Mouse (Mus musculus) thymus, postnatal 10 days (tissue): ENCODE results near the gene Defa28.
"Not testable (repeated sequence)": the region's sequence is repeated elsewhere in the genome, so short reads cannot be mapped to it uniquely, and the experiment has no call there.

Source experiments
- DNase-seq, 2 experiments: peaks; one replicate each; pipeline ENCODE4 v3.0.0; 2021; ENCODE audit warnings: low spot score in 2 of 2

Gene Defa28

DNA sequence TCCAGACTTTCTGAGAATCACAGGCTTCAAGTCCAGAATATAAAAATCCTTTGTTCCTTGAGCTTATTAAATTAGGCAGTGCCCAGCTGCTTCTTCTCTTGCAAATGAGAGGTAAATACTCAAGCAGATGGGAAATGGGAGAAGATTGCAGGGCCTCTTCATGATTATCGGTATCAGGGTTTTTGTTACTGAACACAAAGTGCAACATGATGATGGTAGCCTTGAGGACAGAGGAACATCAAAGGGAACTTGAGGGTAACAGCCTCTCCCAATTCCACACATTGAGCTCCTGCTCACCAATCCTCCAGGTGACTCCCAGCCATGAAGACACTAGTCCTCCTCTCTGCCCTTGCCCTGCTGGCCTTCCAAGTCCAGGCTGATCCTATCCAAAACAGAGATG, at the start of gene Defa28:
TSS of gene Defa28 (plus strand) at position 301 of the 400 bp plus-strand sequence.
- not testable (repeated sequence) for DNase-seq

DNA sequence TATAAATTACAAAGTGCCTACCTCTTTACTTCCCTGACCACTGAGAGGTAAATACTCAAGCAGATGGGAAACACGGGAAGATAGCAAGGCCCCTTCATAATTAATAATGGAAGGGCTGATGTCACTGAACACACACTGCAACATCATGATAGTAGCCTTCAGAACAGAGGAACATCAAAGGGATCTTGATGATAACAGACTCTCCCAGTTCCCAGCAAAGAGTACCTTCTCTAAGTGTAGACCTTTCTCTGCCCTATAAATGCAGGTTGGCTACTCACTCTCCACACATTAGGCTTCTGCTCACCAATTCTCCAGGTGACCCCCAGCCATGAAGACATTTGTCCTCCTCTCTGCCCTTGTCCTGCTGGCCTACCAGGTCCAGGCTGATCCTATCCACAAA, 17.7 kb upstream of the Defa28 start, which contains the start of gene Defa37:
TSS of gene Defa37 (plus strand) at position 301 of the 400 bp plus-strand sequence.
- not testable (repeated sequence) for DNase-seq

DNA sequence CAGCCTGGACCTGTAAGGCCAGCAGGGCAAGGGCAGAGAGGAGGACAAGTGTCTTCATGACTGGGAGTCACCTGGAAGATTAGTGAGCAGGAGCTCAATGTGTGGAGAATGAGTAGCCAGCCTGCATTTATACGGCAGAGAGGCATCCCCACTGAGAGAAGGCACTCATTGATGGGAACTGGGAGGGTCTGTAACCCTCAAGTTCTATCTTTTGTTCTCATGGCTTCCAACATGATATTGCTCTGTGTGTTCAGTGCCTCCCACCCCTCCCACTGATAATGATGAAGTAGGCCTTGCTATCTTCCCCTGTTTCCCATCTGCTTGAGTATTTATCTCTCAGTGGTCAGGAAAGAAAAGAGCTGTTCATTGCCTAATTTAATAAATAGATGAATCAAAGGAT, 11.6 kb downstream of the Defa28 start, which contains the start of gene Gm7861:
TSS of gene Gm7861 (minus strand) at position 101 of the 400 bp plus-strand sequence.
- DNase-seq = not testable (repeated sequence)

DNA sequence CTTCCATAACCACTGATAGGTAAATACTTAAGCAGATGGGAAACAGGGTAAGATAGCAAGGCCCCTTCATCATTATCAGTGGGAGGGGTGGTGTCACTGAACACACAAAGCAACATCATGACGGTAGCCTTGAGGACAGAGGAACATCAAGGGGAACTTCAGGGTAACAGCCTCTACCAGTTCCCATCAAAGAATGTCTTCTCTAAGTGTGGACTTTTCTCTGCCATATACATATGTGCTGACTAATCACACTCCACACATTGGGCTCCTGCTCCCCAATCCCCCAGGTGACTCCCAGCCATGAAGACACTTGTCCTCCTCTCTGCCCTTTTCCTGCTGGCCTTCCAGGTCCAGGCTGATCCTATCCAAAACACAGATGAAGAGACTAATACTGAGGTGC, 35.1 kb downstream of the Defa28 start, which contains the start of gene Defa26:
TSS of gene Defa26 (plus strand) at position 301 of the 400 bp plus-strand sequence.
- not testable (repeated sequence) for DNase-seq
